Mouse (Mus musculus) liver, embryonic 14.5 days (tissue): ENCODE measurements around the gene Ybx1.

ENCODE experiments used
- CTCF ChIP-seq: IDR thresholded peaks from 2 replicates; pipeline ENCODE4 v1.5.1; 2016; ENCODE audit warnings: antibody characterized with exemption, low read depth, control low read depth
- EP300 ChIP-seq: IDR thresholded peaks from 2 replicates; pipeline ENCODE4 v1.6.1; 2016; ENCODE audit warnings: antibody characterized with exemption, low read depth

GRCm38 (mm10) chr4:119266606-119267005 is 27.8 kb downstream of the Ybx1 start:
- no peak for TF ChIP-seq CTCF
- no peak for TF ChIP-seq EP300
